Mouse (Mus musculus): ENCODE data around the gene Snrpd2.

DNA sequence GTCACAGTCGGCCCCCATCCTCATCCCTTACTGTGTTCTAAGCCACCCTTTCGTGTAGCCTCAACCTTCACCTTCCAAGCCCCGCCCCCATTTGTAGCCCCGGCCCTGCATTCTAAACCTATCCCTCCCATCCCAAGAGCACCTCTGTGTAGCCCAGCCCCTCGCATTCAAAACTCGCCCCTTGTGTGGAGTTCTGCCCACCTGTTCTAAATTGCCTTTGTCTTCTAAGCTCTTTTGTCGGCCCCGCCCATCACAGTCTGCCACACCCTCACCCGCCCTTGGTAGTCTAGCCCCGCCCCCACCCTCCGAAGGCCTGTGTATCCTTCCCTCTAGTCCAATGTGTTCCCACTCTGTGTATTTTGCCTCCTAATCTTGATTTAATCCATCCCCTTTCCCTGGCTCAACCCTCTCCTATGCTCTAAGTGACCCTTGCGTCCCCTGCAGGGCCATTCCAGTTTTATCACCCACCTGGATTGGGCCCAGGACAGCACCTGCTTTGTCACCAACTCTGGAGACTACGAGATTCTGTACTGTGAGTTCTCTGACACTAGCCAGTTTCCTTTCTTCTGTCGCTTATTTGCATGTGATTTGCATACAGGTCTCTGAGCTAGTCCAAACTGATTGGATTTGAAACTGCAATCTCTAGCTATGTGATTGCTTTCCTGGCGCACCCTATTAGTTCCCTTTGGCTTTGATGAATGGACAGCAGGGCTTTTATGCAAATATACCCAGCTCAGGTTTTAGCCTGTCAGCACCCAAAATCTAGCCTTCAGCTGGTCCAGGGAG, 52.7 kb downstream of the Snrpd2 start:
- TF ChIP-seq CTCF (IDR thresholded peaks at IDR 0.05; ENCODE audit: low read depth) (no peak), EP300 (optimal IDR thresholded peaks at IDR 0.05) (no peak)
